Mouse (Mus musculus): ENCODE measurements around the gene Herc3. TPM values are rescaled to one million over a fixed set of nuclear protein-coding genes. Genes with fewer than 3 reads are reported as not detected.

The Herc3 gene
- total and polyA plus RNA-seq, 3 experiments: 0.35 to 5.8 (median 0.53) TPM

DNA sequence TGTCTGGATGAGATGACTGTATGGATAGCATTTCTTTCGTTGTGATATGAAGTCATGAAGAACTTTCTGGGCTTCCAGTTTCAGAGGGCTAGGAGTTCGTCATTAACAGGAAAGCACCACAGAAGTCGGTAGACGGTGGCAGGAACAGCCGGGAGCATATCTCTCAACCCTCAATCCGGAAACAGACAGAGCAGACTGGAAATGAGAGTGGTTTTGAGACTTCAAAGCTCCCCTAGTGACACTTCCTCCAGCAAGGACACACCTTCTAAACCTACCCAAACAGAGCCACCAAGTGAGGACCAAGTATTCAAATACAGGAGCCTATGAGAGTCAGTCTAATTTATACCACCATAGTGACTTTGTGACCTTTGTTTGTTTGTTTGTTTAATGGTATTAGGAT, 62.0 kb downstream of the Herc3 start:
- ATAC-seq (ENCODE audit: extremely low read depth, insufficient number of reproducible peaks, low FRiP score, poor library complexity, severe bottlenecking) (no peak), DNase-seq (ENCODE audit: low spot score) (no peak)
- Histone ChIP-seq H3K27me3 (ENCODE audit: insufficient read depth, low read length) (no peaks in the 10 kb centered on the region), H3K9me3 (replicated peaks) (no peaks in the 10 kb centered on the region), H3K4me3 (ENCODE audit: low read depth, low read length) (no peak overlapping the region), H3K4me1 (ENCODE audit: insufficient read depth, low read depth, low read length) (no peaks in the 10 kb centered on the region), H3K36me3 (replicated peaks) (no peaks in the 10 kb centered on the region)
- TF ChIP-seq CTCF (IDR thresholded peaks at IDR 0.05; ENCODE audit: low read depth, low read length) (no peak), GATA2 (IDR thresholded peaks at IDR 0.05; ENCODE audit: borderline replicate concordance, low read depth, low read length) (no peak), GATA1 (IDR thresholded peaks at IDR 0.05; ENCODE audit: borderline replicate concordance, low read length) (no peak), TAL1 (conservative IDR thresholded peaks at IDR 0.05; ENCODE audit: low read depth, low read length) (no peak), POLR2AphosphoS5 (IDR thresholded peaks at IDR 0.05; ENCODE audit: insufficient replicate concordance, low read depth, low read length) (no peak)

DNA sequence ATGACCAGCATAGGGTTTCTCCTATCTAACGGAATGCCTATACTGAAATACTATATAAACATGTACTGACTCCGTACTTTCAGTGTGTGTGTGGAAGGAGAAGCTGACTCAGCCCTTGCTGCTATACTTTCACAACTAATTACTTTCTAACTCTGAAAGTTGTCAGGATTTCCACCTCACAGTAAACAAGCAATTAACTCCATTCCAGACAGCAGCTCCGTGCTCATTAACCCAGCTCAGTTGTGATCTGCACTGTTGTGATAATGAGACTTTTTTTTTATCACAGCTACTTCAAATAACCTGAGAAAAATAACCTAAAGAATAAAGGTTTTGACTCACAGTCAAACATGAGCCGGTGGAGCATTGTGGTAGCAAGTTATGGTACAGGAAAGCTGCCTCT, 63.7 kb downstream of the Herc3 start:
- Histone ChIP-seq H3K9me3 (replicated peaks) (no peaks in the 10 kb centered on the region), H3K4me3 (ENCODE audit: low read depth, low read length) (no peak overlapping the region), H3K36me3 (replicated peaks) (no peaks in the 10 kb centered on the region), H3K27me3 (ENCODE audit: insufficient read depth, low read length) (no peaks in the 10 kb centered on the region), H3K4me1 (ENCODE audit: insufficient read depth, low read depth, low read length) (no peaks in the 10 kb centered on the region)
- ATAC-seq (ENCODE audit: extremely low read depth, insufficient number of reproducible peaks, low FRiP score, poor library complexity, severe bottlenecking) (no peak), DNase-seq (ENCODE audit: low spot score) (no peak)
- TF ChIP-seq CTCF (IDR thresholded peaks at IDR 0.05; ENCODE audit: low read depth, low read length) (no peak), GATA2 (IDR thresholded peaks at IDR 0.05; ENCODE audit: borderline replicate concordance, low read depth, low read length) (no peak), TAL1 (conservative IDR thresholded peaks at IDR 0.05; ENCODE audit: low read depth, low read length) (no peak), GATA1 (IDR thresholded peaks at IDR 0.05; ENCODE audit: borderline replicate concordance, low read length) (no peak)

DNA sequence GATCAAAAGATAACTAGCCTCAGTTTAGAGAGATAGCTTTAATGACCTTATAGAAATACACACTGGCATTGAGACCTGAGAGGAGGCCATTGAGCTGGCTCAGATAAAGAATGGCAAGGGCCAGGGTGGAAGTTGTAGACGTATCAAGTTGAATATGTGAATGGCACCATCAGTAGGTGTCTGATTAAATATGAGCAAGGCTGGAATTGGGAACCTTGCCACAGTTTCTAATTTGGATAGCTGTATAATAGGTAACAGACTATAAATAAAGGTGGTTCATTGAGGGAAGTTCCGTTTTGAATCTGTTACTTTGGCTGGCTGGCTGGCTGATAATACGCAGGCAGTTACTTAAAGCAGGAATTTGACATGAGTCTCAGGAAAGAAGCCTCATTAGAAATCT, 65.4 kb downstream of the Herc3 start:
- ATAC-seq (ENCODE audit: extremely low read depth, insufficient number of reproducible peaks, low FRiP score, poor library complexity, severe bottlenecking) (no peak), DNase-seq (ENCODE audit: low spot score) (no peak)
- TF ChIP-seq GATA2 (IDR thresholded peaks at IDR 0.05; ENCODE audit: borderline replicate concordance, low read depth, low read length): no peak
- no peak for TF ChIP-seq POLR2AphosphoS5 (IDR thresholded peaks at IDR 0.05; ENCODE audit: insufficient replicate concordance, low read depth, low read length)
- no peak for TF ChIP-seq CTCF (IDR thresholded peaks at IDR 0.05; ENCODE audit: low read depth, low read length)
- no peak for TF ChIP-seq TAL1 (conservative IDR thresholded peaks at IDR 0.05; ENCODE audit: low read depth, low read length)
- no peak for TF ChIP-seq GATA1 (IDR thresholded peaks at IDR 0.05; ENCODE audit: borderline replicate concordance, low read length)
- Histone ChIP-seq H3K9me3 (replicated peaks) (no peaks in the 10 kb centered on the region), H3K27me3 (ENCODE audit: insufficient read depth, low read length) (no peaks in the 10 kb centered on the region), H3K36me3 (replicated peaks) (no peaks in the 10 kb centered on the region), H3K4me1 (ENCODE audit: insufficient read depth, low read depth, low read length) (no peaks in the 10 kb centered on the region), H3K4me3 (ENCODE audit: low read depth, low read length) (no peak overlapping the region)

DNA sequence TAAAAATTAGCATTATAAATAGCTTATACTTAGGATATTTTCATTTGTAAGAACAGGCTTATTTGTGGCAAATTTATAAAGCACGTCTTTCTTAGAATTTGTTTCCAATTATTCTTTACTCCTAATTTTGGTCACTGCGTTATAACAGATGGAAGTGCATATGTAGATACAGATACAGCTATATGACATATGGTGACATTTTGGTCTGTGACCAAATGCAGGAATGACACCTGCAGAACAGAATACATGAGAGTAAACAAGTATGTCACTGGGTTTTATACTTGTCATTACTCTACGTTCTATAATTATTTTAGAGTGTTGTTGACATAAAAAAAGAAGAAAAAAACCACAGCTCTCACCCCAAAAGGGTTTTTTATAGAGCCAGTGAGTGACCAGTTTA, 67.8 kb downstream of the Herc3 start:
- no peaks in the 10 kb centered on the region for H3K27me3 ChIP-seq (ENCODE audit: insufficient read depth, low read length)
- ATAC-seq (ENCODE audit: extremely low read depth, insufficient number of reproducible peaks, low FRiP score, poor library complexity, severe bottlenecking) (no peak), DNase-seq (ENCODE audit: low spot score) (no peak)
- H3K9me3 ChIP-seq (replicated peaks): no peaks in the 10 kb centered on the region
- H3K4me1 ChIP-seq (ENCODE audit: insufficient read depth, low read depth, low read length): no peaks in the 10 kb centered on the region
- no peaks in the 10 kb centered on the region for H3K36me3 ChIP-seq (replicated peaks)
- H3K4me3 ChIP-seq (ENCODE audit: low read depth, low read length): no peak overlapping the region
- TF ChIP-seq GATA2 (IDR thresholded peaks at IDR 0.05; ENCODE audit: borderline replicate concordance, low read depth, low read length): no peak
- no peak for TF ChIP-seq POLR2AphosphoS5 (IDR thresholded peaks at IDR 0.05; ENCODE audit: insufficient replicate concordance, low read depth, low read length)
- TF ChIP-seq TAL1 (conservative IDR thresholded peaks at IDR 0.05; ENCODE audit: low read depth, low read length): no peak
- TF ChIP-seq CTCF (IDR thresholded peaks at IDR 0.05; ENCODE audit: low read depth, low read length): no peak
- no peak for TF ChIP-seq GATA1 (IDR thresholded peaks at IDR 0.05; ENCODE audit: borderline replicate concordance, low read length)

DNA sequence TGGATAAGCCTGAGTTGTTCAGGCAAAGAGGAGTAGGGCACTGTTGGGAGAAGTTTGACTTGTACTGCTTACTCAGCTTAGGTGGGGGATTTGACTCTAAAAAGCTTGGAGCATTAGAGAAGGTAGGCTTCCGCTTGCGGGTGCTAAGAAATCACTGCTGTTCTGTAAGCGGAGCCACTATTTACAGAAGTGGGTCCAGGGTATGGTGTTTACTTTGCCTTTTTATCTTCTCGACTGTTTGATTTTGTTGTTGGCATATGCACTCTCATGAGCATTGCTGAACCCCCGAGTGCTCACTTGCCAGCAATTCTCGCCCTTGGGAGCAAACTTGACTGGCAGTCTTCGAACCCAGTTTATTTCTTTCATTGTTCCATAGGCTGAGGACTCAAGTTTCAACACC, 69.3 kb downstream of the Herc3 start:
- H3K36me3 ChIP-seq (replicated peaks): no peaks in the 10 kb centered on the region
- DNase-seq (ENCODE audit: low spot score) (no peak), ATAC-seq (ENCODE audit: extremely low read depth, insufficient number of reproducible peaks, low FRiP score, poor library complexity, severe bottlenecking) (no peak)
- H3K27me3 ChIP-seq (ENCODE audit: insufficient read depth, low read length): no peaks in the 10 kb centered on the region
- no peak overlapping the region for H3K4me3 ChIP-seq (ENCODE audit: low read depth, low read length)
- no peaks in the 10 kb centered on the region for H3K4me1 ChIP-seq (ENCODE audit: insufficient read depth, low read depth, low read length)
- TF ChIP-seq GATA2 (IDR thresholded peaks at IDR 0.05; ENCODE audit: borderline replicate concordance, low read depth, low read length) (no peak), GATA1 (IDR thresholded peaks at IDR 0.05; ENCODE audit: borderline replicate concordance, low read length) (no peak), POLR2AphosphoS5 (IDR thresholded peaks at IDR 0.05; ENCODE audit: insufficient replicate concordance, low read depth, low read length) (no peak), CTCF (IDR thresholded peaks at IDR 0.05; ENCODE audit: low read depth, low read length) (no peak), TAL1 (conservative IDR thresholded peaks at IDR 0.05; ENCODE audit: low read depth, low read length) (no peak)
- H3K9me3 ChIP-seq (replicated peaks): no peaks in the 10 kb centered on the region

DNA sequence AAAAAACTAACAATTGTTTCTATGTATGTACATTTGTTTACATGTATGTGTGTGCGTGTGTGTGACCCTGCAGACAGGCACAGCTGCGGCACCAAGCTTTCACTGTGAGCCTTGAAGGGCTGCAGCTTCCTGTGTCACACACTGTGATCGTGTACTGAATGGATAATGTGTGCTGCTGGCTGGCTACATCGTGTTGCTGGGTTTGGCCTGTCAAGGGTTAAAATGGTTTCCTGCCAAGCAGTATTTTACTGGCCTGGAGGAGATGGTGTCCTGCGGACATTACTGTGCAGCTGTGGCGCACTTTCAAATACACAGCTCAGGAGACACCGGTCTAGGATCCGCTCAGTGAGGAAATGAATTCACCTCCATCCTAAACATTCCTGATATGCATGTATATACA, 71.9 kb downstream of the Herc3 start:
- ATAC-seq (ENCODE audit: extremely low read depth, insufficient number of reproducible peaks, low FRiP score, poor library complexity, severe bottlenecking): no peak
- no peaks in the 10 kb centered on the region for H3K9me3 ChIP-seq (replicated peaks)
- no peaks in the 10 kb centered on the region for H3K4me1 ChIP-seq (ENCODE audit: insufficient read depth, low read depth, low read length)
- H3K36me3 ChIP-seq (replicated peaks): no peaks in the 10 kb centered on the region
- no peaks in the 10 kb centered on the region for H3K27me3 ChIP-seq (ENCODE audit: insufficient read depth, low read length)
- TF ChIP-seq GATA1 (IDR thresholded peaks at IDR 0.05; ENCODE audit: borderline replicate concordance, low read length): no peak
- no peak for TF ChIP-seq TAL1 (conservative IDR thresholded peaks at IDR 0.05; ENCODE audit: low read depth, low read length)
- TF ChIP-seq POLR2AphosphoS5 (IDR thresholded peaks at IDR 0.05; ENCODE audit: insufficient replicate concordance, low read depth, low read length): no peak
- TF ChIP-seq GATA2 (IDR thresholded peaks at IDR 0.05; ENCODE audit: borderline replicate concordance, low read depth, low read length): no peak
- no peak for TF ChIP-seq CTCF (IDR thresholded peaks at IDR 0.05; ENCODE audit: low read depth, low read length)
- no peak for DNase-seq (ENCODE audit: low spot score)
- no peak overlapping the region for H3K4me3 ChIP-seq (ENCODE audit: low read depth, low read length)

Data from G1E (cell line).